Mouse (Mus musculus) brain, embryonic 14.5 days (tissue): Measurements from ENCODE around the gene Msh4. TPM values are rescaled to one million over a fixed set of nuclear protein-coding genes. Genes with fewer than 3 reads are reported as not detected.

Experiments used
- DNase-seq: peaks from one replicate; pipeline ENCODE4 v3.0.0-alpha.2; 2011; ENCODE audit warnings: low read depth
- CTCF ChIP-seq: fragments of 200-500 bp; IDR thresholded peaks from 2 replicates; pipeline ENCODE4 v1.5.1; 2012; ENCODE audit warnings: inconsistent platforms, mild to moderate bottlenecking, moderate library complexity, borderline replicate concordance; ENCODE audit not compliant: insufficient read depth, insufficient read length; ENCODE audit errors: extremely low read depth
- POLR2A ChIP-seq: fragments of 200-500 bp; IDR thresholded peaks from 2 replicates; pipeline ENCODE4 v1.6.1; 2012; ENCODE audit warnings: mild to moderate bottlenecking, inconsistent platforms, borderline replicate concordance; ENCODE audit not compliant: poor library complexity, insufficient read depth, insufficient read length, severe bottlenecking; ENCODE audit errors: extremely low read depth
- polyA plus RNA-seq: library from polyadenylated mRNA; depleted of rRNA; stranded (reverse); fragments of >200 nt; gene quantifications from 2 replicates; pipeline ENCODE4 v1.2.3, GENCODE M21; 2012; rRNA removed

The Msh4 gene
- polyA plus RNA-seq, 1 experiment, result 0.22 TPM

DNA sequence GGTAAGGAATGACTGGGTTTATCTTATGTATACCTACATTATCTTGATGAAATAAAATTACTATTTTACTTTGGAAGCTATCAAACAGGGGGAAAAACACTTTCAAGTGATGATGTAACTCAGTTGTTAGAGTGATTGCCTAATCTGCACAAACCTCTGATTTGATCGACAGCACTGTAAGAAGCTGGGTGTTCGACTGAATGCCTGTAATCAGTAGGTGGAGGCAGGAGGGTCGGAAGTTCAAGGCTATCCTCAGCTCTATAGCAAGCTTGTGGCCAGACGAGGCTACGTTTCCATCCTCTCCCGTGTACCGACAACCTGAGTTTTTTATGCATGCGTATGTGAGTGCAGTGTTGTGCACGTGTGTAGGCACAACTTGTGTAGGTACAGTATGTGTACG, 80.7 kb downstream of the Msh4 start:
- no peak for TF ChIP-seq POLR2A
- DNase-seq, result no peak

- peak; percentile 52 for DNase-seq
- no peak for TF ChIP-seq CTCF
Measured at GRCm38 (mm10) chr3:153823671-153824515, 82.0 kb downstream of the Msh4 start.

GRCm38 (mm10) chr3:153819438-153819837, 86.5 kb downstream of the Msh4 start:
- TF ChIP-seq POLR2A, result no peak
- no peak for TF ChIP-seq CTCF

DNA sequence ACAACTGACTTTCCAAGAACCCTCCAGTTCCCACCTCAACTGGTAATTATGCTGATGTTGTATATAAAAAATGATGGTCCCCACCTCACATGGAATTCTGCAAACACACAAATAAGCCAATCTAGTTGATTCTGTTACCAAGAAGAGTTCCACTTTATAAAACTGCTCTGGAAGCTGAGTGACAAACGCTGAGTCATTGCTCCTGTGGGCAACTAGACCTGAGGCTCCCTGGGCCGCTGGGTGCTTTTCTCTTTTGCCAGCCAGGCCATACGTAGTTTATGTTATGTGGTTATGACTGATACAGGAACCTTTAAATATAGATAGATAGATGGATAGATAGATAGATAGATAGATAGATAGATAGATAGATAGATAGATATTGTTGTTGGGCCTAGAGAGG, 87.2 kb downstream of the Msh4 start:
- TF ChIP-seq POLR2A (no peak), CTCF (no peak)
- no peak for DNase-seq

More at GRCm38 (mm10) chr3:153819438-153819837, 86.5 kb downstream of the Msh4 start:
- DNase-seq, result peak; percentile 63

DNA sequence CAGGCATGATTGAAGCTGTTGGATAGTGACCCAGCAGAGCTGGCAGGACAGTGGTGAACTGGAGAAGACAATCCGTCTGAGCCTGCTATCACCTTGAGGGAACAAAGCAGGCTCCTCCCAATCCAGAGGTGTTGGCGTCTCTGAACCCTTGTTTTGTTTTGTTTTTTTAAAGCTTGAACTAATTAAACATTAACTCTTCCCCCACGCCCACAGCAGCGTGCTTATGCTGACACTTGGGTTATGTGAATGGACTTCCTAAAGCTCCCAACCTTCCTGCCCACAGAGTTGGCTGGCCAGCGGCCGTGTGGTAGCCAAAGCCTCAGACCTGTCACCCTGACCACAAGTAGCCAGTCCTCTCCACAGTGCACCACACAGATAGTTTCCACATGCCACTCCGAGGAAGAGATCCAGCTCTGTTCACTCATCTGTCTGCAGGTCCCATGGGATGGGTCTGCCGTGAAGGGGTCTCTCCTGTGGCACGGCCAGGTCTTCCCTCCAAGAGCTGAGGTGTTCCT, 88.5 kb downstream of the Msh4 start:
- TF ChIP-seq POLR2A (no peak), CTCF (no peak)
- no peak for DNase-seq

DNA sequence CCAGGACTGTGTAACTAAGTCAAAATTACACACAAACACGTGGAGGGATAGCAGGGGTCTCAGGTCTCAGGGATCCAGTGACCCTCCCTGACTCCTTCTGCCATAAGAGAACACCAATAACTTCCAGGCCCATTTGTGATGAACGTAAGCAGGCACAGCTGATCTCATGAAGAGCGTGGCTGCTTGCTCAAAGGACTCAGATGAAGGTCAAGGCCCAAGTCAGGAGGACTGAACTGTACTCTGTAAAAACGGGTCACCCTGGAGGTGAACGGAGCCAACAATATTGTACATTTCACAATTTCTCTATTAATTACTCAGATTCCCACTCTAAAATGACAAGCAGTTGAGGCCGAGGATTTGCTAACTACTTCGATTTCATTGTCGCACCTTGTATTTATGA, 91.9 kb downstream of the Msh4 start:
- DNase-seq, result no peak
- TF ChIP-seq POLR2A, result no peak
- TF ChIP-seq CTCF, result no peak

GRCm38 (mm10) chr3:153808406-153808805, 97.5 kb downstream of the Msh4 start:
- no peak for DNase-seq
- TF ChIP-seq CTCF, result no peak
- TF ChIP-seq POLR2A, result no peak

GRCm38 (mm10) chr3:153807444-153808149, 98.3 kb downstream of the Msh4 start:
- no peak for DNase-seq
- no peak for TF ChIP-seq POLR2A
- TF ChIP-seq CTCF, result no peak

Other genes starting within 250 kb of the Msh4 start
- 9.5 and 15.6 TPM in 2 replicates for gene St6galnac3, start 181.0 kb downstream of the Msh4 start, polyA plus RNA-seq
- 0.08 TPM in 1 of 2 replicates, not detected in the other for gene Asb17, start 61.9 kb downstream of the Msh4 start, polyA plus RNA-seq
- gene Rabggtb, start 6.9 kb upstream of the Msh4 start, polyA plus RNA-seq, result 65.9 and 84.1 TPM in 2 replicates
- 45.4 and 59.9 TPM in 2 replicates for gene Acadm, start 38.5 kb upstream of the Msh4 start, polyA plus RNA-seq
- 16.0 and 19.6 TPM in 2 replicates for gene Slc44a5, start 67.3 kb upstream of the Msh4 start, polyA plus RNA-seq